Mouse (Mus musculus) liver, adult 2 months (tissue): ENCODE measurements around the gene Gm853.

Source experiments
- CTCF ChIP-seq: fragments of 200-500 bp; IDR thresholded peaks from 2 replicates; pipeline ENCODE4 v1.5.1; 2011; ENCODE audit warnings: low read depth, low read length, control low read depth
- POLR2A ChIP-seq: fragments of 200-500 bp; IDR thresholded peaks from 2 replicates; pipeline ENCODE4 v1.6.1; 2011; ENCODE audit warnings: low read length, control low read depth; ENCODE audit not compliant: insufficient read depth; ENCODE audit errors: extremely low read depth

DNA sequence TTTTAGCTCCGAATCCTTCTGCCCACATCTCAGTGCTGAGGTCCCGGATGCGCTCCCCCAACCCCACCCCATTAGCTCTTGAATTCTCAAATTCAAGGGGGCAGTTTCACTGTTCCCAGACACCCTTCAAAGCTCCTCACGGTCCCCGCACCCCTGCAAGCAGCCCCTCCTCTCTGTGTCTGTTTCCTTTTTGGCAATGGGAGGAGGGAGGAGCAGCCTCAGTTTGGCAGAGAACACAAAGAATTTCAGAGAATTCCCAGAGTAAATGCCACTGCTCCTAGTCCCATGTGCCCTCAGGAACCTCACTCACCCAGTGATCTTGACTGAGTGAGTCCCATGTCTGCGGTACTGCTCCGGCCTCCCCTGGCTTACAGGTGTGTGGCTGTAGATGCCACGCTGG is 55.6 kb downstream of the Gm853 start:
- TF ChIP-seq CTCF (no peak), POLR2A (no peak)
